Mouse (Mus musculus): ENCODE data around the gene Pgghg.

The Pgghg gene

GRCm38 (mm10) chr7:140941222-140942051, at the start of gene Pgghg:
Gene Pgghg, plus strand, starts transcription at chr7:140941391.
- peak; percentile 71 for DNase-seq (ENCODE audit: extremely low spot score, low read depth, low spot score)

GRCm38 (mm10) chr7:140894031-140894430, 47.2 kb upstream of the Pgghg start:
- no peak for DNase-seq (ENCODE audit: extremely low spot score, low read depth, low spot score)

GRCm38 (mm10) chr7:140894611-140895010, 46.6 kb upstream of the Pgghg start:
- DNase-seq (ENCODE audit: extremely low spot score, low read depth, low spot score), result no peak

DNA sequence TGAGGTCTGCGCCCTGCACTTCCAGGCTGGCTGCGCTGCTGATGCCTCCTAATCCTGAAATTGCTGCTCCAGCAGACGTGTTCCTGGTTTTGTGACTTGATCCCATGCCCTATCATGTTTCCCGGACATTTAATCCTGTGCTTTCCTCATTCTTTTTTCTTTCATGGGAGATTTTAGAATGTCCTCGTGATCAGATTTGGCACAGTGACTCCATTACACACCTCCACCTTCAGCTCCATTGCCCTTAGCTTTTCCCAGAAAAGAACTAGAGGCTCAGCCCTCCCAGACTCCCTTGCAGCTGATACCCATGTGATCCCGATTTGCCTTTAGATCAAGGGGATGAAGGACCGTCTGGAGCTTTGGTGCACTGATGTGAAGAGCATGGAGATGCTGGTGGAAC, 43.3 kb upstream of the Pgghg start:
- DNase-seq (ENCODE audit: extremely low spot score, low read depth, low spot score), result no peak

DNA sequence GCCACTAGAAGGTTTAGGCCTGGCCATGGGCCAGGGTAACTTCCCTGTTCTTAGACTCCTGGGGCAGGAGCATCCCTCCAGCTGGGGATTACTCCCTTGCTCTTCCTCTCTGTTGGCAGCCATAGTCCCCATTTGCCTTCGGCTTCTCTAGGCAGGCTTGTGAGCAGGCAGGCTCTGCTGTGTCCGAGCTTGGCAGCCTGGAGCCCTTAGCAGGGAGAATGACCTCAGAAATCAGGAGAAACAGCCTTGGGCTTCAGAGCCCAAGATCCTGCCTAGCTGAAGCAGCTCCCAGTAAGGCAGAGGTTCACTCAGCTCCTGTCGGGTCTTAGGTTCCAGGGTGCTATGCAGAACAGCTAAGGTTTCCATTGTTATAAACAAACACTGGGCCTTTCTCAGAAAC, 42.1 kb upstream of the Pgghg start:
- no peak for DNase-seq (ENCODE audit: extremely low spot score, low read depth, low spot score)

DNA sequence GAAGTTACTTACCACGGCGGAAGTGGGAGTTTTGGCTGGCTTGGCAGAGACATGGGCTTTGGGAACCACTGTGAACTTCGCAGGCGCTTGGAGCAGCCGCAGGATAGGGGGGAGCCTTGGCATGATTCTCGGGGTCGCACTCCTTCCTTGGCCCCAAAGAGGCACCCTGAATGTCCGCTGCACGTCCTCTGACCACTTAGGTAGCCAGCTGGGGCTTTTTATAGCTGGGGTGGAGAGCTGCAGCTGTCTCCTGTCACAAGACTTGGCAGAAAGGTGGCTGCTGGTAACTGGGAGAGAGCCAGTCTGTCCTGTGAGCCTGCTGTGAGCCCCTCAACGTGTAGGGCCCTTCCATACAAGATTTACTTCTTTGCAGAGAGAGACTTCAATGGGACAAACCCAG, 41.0 kb upstream of the Pgghg start, which contains the start of gene Cox8b:
TSS of gene Cox8b (minus strand) at position 227 of the 400 bp plus-strand sequence.
- no peak for DNase-seq (ENCODE audit: extremely low spot score, low read depth, low spot score)

DNA sequence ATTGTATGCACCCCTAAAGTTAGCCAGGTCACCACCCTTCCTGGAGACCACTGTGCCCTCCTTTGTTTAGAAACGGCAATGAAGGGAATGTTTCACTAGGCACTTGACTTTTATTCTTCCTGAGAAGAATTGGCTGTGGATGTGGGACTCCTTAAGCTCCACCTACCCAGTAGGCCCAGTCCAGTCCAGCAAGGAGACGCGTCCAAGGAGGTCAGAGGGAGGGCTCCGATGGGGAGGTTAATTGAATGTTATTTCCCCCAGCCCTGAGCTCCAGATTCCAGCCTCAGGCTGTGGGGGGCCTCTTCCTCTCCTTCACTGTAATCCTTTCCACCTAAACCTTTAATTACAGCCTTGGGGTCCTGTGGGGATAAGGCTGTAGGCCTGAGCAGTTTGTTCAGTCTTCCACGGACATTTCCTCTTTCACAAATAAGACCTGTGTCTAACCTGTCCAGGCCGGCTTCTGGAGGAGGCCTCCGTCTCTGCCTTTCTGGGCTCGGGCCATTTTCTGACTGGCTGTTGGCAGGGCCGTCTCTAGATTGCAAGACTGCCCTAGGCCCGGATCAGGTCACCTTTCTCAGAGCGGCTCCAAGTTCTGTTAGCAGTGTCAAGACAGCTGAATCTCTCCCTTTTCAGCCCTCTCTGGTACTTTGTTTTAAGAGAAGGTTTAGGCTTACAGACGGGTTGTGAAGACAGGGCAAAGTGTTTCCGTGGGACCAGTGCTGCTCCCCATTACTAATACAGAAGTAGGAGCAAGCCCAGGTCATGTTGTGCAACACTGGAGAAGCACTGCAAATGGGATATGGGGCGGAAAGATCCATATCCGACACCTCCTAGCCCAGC, 38.9 kb upstream of the Pgghg start:
- DNase-seq (ENCODE audit: extremely low spot score, low read depth, low spot score), result no peak

- no peak for DNase-seq (ENCODE audit: extremely low spot score, low read depth, low spot score)
Observed at GRCm38 (mm10) chr7:140903212-140903611, 38.0 kb upstream of the Pgghg start.

DNA sequence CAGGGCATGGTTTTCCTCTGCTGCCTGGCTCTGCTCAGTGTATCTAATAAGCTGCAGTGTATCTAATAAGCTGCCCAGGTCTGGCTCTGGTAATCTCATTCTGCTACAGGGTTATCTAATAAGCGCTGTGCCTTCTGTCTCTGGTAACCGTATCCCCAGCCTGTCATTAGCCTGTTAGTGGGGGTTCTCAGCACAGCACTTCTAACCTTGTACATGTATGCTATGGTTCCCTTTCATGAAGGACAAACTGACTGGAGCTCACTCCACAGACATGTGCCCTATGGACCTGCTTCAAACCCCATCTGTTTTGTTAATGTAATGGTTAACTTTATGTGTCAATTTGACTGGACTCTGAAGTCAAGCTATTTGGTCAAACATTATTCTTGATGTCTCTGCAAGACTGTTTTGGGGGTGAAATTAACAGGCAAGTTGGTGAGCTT, 35.5 kb upstream of the Pgghg start:
- DNase-seq (ENCODE audit: extremely low spot score, low read depth, low spot score), result no peak

DNA sequence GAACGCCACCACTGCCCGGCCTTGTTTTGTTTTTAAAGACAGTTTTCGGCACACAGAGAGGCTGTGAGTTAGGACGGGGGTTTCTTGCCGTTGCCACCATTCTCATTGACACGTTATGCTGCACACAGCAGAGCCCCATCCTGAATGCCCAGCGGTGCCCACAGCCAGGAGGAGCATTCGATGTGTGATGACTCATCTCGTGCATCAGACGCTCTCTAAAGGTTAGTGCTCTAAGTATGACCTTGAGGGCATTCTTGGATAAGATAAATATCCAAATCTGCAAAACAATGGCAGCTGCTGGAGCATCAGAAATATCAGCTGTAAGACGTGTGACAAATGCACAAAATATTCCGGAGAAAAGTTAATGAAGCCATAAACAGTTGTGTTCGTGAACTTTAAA, 34.1 kb upstream of the Pgghg start:
- no peak for DNase-seq (ENCODE audit: extremely low spot score, low read depth, low spot score)

- no peak for DNase-seq (ENCODE audit: extremely low spot score, low read depth, low spot score)
Observed at GRCm38 (mm10) chr7:140907697-140908096, 33.5 kb upstream of the Pgghg start.

- no peak for DNase-seq (ENCODE audit: extremely low spot score, low read depth, low spot score)
Observed at GRCm38 (mm10) chr7:140908181-140908580, 33.0 kb upstream of the Pgghg start.

- DNase-seq (ENCODE audit: extremely low spot score, low read depth, low spot score), result peak; percentile 80
Observed at GRCm38 (mm10) chr7:140908634-140909107, 32.5 kb upstream of the Pgghg start.

DNA sequence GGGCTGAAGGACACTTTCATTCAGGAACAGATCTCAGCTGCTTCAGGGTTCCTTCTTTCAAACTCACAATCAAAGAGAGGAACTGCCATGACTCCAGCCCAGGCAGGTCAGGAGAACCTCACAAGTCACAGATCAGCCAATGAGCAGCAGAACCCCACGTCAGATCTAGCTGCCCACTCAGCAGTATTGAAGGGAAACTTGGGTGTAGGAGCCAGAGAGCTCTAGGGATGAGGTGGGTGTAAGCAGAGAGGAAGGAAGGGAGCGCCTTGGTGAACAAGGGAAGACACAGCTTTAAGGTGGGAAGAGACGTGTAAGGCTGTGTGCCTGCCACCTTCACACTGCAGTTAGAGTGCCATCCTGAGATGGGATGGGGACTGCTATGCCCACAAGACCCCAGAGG, 28.9 kb upstream of the Pgghg start:
- DNase-seq (ENCODE audit: extremely low spot score, low read depth, low spot score), result no peak

DNA sequence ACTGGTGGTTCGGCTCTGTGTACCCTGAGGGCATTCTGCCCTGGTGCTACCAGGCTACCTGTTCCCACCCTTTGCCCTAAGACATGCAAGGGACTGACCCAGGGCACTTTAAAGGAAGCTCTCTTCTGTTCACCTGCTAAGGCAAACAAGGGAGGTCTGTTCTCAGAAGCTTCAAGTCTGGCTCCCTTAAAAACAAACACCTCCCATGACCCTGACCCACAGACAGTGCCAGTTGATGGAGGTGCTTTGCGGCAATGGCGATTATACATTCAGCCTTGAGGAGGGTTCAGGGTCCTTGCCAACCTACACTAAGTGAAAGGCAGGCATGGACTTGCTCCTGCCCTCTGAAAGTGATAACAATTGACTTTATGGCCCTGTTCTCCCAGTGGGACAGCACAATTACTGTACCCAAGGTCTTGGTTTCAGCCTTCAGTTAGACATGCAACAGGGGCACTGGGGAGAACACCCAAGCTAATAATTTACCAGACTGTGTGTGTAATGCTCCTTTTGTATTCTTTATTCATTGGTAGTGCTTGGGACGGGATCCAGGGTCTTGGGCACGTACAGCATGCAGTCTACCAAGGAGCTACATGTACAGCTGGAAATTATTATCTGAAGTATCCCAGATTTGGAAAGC, 28.2 kb upstream of the Pgghg start:
- DNase-seq (ENCODE audit: extremely low spot score, low read depth, low spot score), result no peak

DNA sequence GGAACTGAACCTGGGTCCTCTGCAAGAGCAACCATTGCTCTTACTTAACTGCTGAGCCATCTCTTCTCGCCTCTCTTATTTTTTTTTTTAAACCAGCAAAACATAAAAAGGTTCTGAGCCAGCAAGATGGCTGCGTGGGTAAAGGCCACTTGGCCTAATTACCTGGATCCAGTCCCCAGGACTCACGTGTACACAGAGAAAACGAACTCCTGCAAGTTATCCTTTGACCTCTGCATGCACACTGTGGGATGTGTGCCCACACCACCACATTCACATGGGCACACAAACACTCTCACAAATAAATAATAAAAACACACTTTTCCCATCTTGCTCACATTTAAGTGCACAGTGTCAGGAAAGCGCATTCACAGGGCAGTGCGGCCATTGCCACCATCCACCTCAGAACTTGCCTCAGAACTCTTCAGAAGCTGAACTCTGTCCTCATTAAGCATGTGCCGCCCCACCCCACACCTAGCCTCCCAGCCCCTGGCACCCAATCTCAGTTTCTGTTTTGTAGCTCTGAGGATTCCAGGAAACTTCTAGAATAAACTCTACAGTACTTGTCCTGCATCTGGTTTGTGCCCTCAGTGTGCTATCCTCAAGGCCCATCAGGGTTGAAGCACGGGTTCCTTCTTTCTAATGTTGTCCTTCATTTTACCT, 27.0 kb upstream of the Pgghg start:
- DNase-seq (ENCODE audit: extremely low spot score, low read depth, low spot score), result no peak

- DNase-seq (ENCODE audit: extremely low spot score, low read depth, low spot score), result no peak
Observed at GRCm38 (mm10) chr7:140919911-140920310, 21.3 kb upstream of the Pgghg start.

- DNase-seq (ENCODE audit: extremely low spot score, low read depth, low spot score), result no peak
Observed at GRCm38 (mm10) chr7:140920418-140921029, 20.7 kb upstream of the Pgghg start, which contains the start of gene Nlrp6. Gene Nlrp6, plus strand, starts transcription at chr7:140920902.

- no peak for DNase-seq (ENCODE audit: extremely low spot score, low read depth, low spot score)
Observed at GRCm38 (mm10) chr7:140921225-140921975, 19.8 kb upstream of the Pgghg start.
